Mouse (Mus musculus) intestine, embryonic 14.5 days (tissue): ENCODE data around the gene Irs2. TPM values are rescaled to one million over a fixed set of nuclear protein-coding genes. Genes with fewer than 3 reads are reported as not detected.
A peak's percentile ranks its signal among the peaks of the same experiment; 100 is the strongest.

ENCODE experiments used
- ATAC-seq: fragments of 200-750 bp; cut with Nextera tagmentation; replicated peaks from 2 replicates; pipeline ENCODE4 v1.8.0; 2017; ENCODE audit warnings: low read depth, moderate number of reproducible peaks, moderate TSS enrichment, moderate library complexity; ENCODE audit not compliant: low FRiP score, low TSS enrichment
- DNase-seq: peaks from one replicate; pipeline ENCODE4 v3.0.0-alpha.2; 2018; ENCODE audit warnings: low spot score
- H3K27ac ChIP-seq: fragments of 300-500 bp; sonication (generic); 2 replicates; pipeline ENCODE4 v1.5.1; 2014; ENCODE audit warnings: low read depth, mild to moderate bottlenecking, control low read depth
- H3K27me3 ChIP-seq: fragments of 300-500 bp; sonication (generic); replicated peaks from 2 replicates; pipeline ENCODE4 v1.6.1; 2014; ENCODE audit warnings: low read length, control low read depth; ENCODE audit not compliant: control insufficient read depth, insufficient read depth
- H3K36me3 ChIP-seq: fragments of 300-500 bp; sonication (generic); 2 replicates; pipeline ENCODE4 v1.6.1; 2014; ENCODE audit warnings: low read length, control low read depth; ENCODE audit not compliant: control insufficient read depth, insufficient read depth
- H3K4me1 ChIP-seq: fragments of 300-500 bp; sonication (generic); replicated peaks from 2 replicates; pipeline ENCODE4 v1.6.1; 2014; ENCODE audit warnings: low read length, control low read depth, mixed read lengths; ENCODE audit not compliant: control insufficient read depth, insufficient read depth
- H3K4me2 ChIP-seq: fragments of 300-500 bp; sonication (generic); 2 replicates; pipeline ENCODE4 v1.6.1; 2014; ENCODE audit warnings: low read length
- H3K4me3 ChIP-seq: fragments of 300-500 bp; sonication (generic); 2 replicates; pipeline ENCODE4 v1.5.1; 2014; ENCODE audit warnings: low read depth, low read length, control low read depth, mixed read lengths
- H3K9ac ChIP-seq: fragments of 300-500 bp; sonication (generic); 2 replicates; pipeline ENCODE4 v1.6.1; 2014; ENCODE audit warnings: mild to moderate bottlenecking, low read length
- H3K9me3 ChIP-seq: fragments of 300-500 bp; sonication (generic); 2 replicates; pipeline ENCODE4 v1.6.1; 2016; ENCODE audit warnings: low read length, control low read depth; ENCODE audit not compliant: control insufficient read depth
- WGBS: fragments of 180-500 bp; shearing (Covaris S2); extraction: QIAGEN DNeasy Blood & Tissue Kit; methylation state at CpG from one replicate; pipeline ENCODE4 v1.1.7; 2014; 5-methylcytosine and 5-hydroxymethylcytosine counted together
- polyA plus RNA-seq: library from polyadenylated mRNA; unstranded; fragments of >200 nt; fragmentation: Nextera tagmentation; extraction: Ambion mirVana; gene quantifications from 2 replicates; pipeline ENCODE4 v1.2.1, GENCODE M21; 2014

Irs2 gene
- polyA plus RNA-seq, 1 experiment from 2014 or later, result 5.5 TPM

DNA sequence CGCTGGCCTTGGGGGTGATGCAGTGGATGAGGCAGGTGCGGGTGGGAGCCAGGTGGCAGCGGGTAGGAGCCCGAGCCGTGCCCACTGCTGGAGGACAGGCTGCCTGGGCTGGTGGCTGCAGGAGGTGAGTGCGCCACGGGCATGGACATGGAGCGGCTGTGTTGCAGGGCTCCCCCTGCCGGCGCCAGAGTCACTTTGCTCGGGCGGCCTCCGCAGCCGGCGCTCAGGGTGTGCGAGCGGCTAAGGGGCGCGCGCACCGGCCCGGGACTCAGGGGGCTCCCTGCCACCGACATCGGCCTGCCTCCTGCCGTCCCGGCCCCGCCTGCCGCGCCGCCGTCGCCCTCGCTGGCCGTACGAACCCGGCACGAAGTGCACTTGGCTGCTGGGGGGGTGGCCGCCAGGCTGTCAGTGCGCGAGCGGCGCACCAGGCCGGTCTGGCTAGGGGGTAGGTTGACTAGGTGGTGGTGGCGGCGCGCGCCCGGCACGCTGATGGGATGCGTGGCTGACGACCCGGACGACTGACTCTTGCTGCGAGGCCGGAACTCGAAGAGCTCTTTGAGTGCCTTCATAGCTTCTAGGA is 1.2 kb downstream of the Irs2 start:
- peak overlapping the region; percentile 93 for H3K4me2 ChIP-seq
- peak overlapping the region; percentile 94 for H3K9ac ChIP-seq
- H3K27ac ChIP-seq, result peak overlapping the region; percentile 97
- H3K9me3 ChIP-seq, result no peaks in the 10 kb centered on the region
- under 1% methylated on average over 56 of the region's 56 CpGs for WGBS
- H3K27me3 ChIP-seq, result no peaks in the 10 kb centered on the region
- H3K4me1 ChIP-seq, result peaks cover 46% of the 10 kb centered on the region
- peaks cover 9% of the 10 kb centered on the region; the same call in 1 of the 2 replicates for H3K36me3 ChIP-seq
- DNase-seq, result peak; percentile 93
- peak; percentile 54 for ATAC-seq
- peak overlapping the region; percentile 73 for H3K4me3 ChIP-seq

DNA sequence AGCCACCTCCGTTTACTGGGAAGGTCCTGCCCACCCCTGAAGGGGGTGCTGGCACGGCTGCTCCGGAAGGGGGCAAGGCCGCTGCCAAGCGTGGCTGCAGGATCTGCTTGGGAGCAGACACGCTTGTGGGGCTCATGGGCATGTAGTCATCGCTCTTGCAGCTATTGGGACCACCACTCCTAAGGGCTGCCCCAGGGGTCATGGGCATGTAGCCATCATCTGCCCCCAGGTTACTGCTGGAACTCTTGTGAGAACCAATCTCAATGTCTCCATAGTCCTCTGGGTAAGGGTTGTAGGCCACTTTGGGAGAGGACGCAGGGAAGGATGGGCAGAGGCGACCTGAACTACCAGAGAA is 2.0 kb downstream of the Irs2 start:
- DNase-seq (no peak), ATAC-seq (no peak)
- Histone ChIP-seq H3K27ac (no peak overlapping the region), H3K27me3 (no peaks in the 10 kb centered on the region), H3K4me1 (peaks cover 55% of the 10 kb centered on the region), H3K4me3 (peak overlapping the region; percentile 73), H3K4me2 (peak overlapping the region; percentile 93), H3K9ac (peak overlapping the region; percentile 94), H3K9me3 (no peaks in the 10 kb centered on the region), H3K36me3 (peaks cover 9% of the 10 kb centered on the region; the same call in 1 of the 2 replicates)
- 93% methylated on average over 9 of the region's 9 CpGs for WGBS

DNA sequence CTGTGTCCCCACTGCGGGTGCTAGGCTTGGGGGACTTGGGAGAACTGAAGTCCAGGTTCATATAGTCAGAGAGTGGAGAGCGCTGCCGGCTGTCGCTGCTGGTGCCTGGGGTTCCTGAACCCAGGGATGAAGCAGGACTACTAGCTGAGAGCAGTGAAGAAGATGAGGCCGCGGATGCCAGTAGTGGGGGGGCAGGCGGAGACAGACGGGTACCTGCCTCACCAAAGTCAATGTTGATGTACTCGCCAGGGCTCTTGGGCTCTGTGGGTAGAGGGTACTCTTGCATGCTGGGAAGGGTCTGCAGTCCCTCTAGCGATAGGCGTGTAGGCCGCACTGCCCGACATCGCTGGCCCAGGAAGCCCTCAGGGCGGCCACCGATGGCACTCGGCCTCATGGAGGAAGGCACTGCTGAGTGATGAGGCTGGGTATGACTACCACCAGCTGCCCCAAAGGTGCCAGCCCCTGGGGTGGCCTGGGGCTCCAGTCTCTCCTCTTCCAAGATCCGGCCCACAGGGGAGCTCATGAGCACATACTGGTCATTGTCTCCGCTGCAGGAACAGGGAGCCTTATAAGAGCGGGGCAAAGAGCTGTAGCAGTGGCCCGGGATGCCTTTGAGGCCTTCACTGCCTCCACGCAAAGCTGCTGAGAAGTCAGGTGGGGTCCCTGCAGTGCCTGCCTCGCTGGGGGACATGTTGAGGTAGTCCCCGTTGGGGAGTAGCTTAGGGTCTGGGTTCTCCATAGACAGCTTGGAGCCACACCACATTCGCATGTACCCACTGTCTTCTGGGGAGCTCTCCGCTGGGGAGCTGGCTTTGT is 2.6 kb downstream of the Irs2 start:
- no peaks in the 10 kb centered on the region for H3K9me3 ChIP-seq
- WGBS, result 87% methylated on average over 26 of the region's 26 CpGs
- peaks cover 61% of the 10 kb centered on the region for H3K4me1 ChIP-seq
- peaks cover 9% of the 10 kb centered on the region; the same call in 1 of the 2 replicates for H3K36me3 ChIP-seq
- 0 out of 2 replicates have a peak overlapping the region, but pooled peaks have one; percentile 73 for H3K4me3 ChIP-seq
- no peak overlapping the region for H3K9ac ChIP-seq
- ATAC-seq, result no peak
- no peaks in the 10 kb centered on the region for H3K27me3 ChIP-seq
- DNase-seq, result no peak
- H3K4me2 ChIP-seq, result peak overlapping the region; percentile 93
- no peak overlapping the region for H3K27ac ChIP-seq

DNA sequence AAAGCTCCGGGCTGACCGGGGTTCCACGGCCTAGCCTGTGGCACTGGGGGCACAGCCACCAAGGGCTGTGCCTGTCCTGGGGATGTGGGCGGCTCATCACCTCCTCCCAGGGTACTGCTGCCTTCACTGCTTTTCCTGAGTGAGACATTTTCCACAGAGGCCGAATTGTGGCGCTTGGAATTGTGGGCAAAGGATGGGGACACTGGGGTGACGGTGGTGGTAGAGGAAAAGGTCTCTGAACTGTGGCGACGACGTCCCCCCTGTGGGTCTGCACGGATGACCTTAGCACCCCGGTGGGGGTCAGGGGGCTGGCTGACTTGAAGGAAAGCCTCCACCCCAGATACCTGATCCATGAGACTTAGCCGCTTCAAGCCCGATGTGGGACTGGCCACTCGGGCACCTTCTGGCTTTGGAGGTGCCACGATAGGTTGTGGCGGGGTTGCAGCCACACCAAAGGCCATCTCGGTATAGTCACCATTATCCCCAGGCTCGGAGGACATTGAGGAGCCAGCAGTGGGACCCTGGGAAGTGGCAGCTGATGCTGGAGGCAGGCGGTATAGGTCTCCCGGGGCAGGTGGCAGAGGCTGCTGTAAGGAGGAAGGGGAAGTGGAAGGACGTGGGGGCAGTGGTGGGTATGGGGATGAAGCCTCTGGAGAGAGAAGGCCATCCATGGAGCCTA is 3.3 kb downstream of the Irs2 start:
- WGBS, result 82% methylated on average over 22 of the region's 22 CpGs
- Histone ChIP-seq H3K4me1 (peaks cover 68% of the 10 kb centered on the region), H3K27ac (no peak overlapping the region), H3K36me3 (peaks cover 9% of the 10 kb centered on the region; the same call in 1 of the 2 replicates), H3K9ac (peak overlapping the region; percentile 48), H3K27me3 (no peaks in the 10 kb centered on the region), H3K4me3 (peak overlapping the region; percentile 42), H3K9me3 (no peaks in the 10 kb centered on the region), H3K4me2 (peak overlapping the region; percentile 93)
- DNase-seq (no peak), ATAC-seq (no peak)

DNA sequence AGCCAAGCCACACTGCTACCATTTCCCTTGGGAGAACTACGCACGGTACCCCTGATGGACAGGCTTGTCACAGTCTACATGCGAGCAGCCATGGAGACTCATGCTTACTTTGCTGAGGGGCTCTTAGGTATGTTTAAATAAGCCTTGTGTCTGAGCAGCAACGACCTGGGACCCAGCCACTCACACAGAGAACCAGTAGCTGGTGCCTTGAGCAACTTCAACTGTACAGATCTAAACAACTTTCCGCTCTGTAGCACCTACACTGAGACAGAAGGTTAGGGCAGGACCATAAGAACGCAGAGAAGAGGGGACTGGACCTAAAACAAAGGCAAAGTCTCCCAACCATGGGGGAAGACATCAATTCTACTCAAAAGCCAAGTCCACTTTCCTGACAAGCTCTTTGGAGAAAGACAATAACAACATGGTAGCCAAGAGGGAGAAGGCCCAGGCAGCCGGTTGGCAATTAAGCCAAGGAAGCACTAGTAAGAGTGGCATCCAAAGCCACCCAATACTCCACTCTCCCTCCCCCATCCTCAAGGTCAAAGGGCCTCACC is 4.3 kb downstream of the Irs2 start:
- Histone ChIP-seq H3K36me3 (peaks cover 9% of the 10 kb centered on the region; the same call in 1 of the 2 replicates), H3K27ac (no peak overlapping the region; the same call in 1 of the 2 replicates), H3K4me1 (peaks cover 75% of the 10 kb centered on the region), H3K9me3 (no peaks in the 10 kb centered on the region), H3K9ac (peak overlapping the region; percentile 48), H3K27me3 (no peaks in the 10 kb centered on the region), H3K4me2 (peak overlapping the region; percentile 93), H3K4me3 (peak overlapping the region; percentile 42)
- DNase-seq, result no peak
- WGBS, result 32% methylated on average over 7 of the region's 7 CpGs
- ATAC-seq, result no peak

DNA sequence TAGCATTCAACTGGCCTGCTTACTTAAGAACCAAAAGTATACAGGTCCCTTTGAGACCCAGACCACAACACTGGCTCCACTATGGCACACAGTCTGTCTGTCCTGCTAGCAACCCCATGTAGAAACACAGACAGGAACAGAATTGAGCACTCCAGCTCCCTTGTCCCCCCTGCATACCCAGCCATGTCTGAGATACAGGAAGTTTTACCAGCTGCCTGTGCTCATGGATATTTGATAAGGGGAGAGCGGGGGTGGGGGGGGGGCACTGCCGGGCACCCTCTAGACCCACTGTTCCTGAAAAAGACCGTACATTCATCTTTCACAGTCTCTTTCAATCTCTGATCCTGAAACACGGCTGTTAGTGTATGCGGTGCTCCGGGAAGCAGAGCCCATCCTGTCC is 5.0 kb downstream of the Irs2 start:
- ATAC-seq, result no peak

DNA sequence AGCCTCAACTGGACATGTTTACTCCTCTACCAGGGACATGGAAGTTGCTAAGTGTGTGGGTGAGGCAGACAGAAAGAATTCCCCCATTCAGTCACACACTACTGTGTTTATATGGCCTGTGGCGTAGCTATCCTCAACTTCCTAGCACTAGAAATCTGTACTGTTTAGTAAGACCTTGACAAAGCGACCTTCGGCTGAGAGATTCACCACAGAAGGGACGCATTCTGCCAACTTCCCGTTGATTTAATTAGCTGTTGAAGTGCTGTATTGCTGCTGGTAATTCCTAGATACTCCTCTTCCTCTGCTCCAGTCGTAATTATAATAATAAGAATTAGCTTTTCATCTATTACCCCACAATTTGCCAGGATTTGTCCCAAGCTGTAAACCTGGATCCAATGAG is 5.4 kb downstream of the Irs2 start:
- Histone ChIP-seq H3K36me3 (peaks cover 15% of the 10 kb centered on the region), H3K9ac (peak overlapping the region; percentile 48), H3K4me3 (peak overlapping the region; percentile 42), H3K9me3 (no peaks in the 10 kb centered on the region), H3K27me3 (no peaks in the 10 kb centered on the region), H3K4me2 (peak overlapping the region; percentile 93), H3K27ac (peak overlapping the region; percentile 41), H3K4me1 (peaks cover 75% of the 10 kb centered on the region)
- ATAC-seq (no peak), DNase-seq (no peak)
- 27% methylated on average over 6 of the region's 6 CpGs for WGBS

More for the DNA sequence above, 5.0 kb downstream of the Irs2 start:
- DNase-seq, result no peak
- 42% methylated on average over 6 of the region's 6 CpGs for WGBS
- H3K27me3 ChIP-seq, result no peaks in the 10 kb centered on the region
- H3K4me3 ChIP-seq, result peak overlapping the region; percentile 42
- peak overlapping the region; percentile 48 for H3K9ac ChIP-seq
- peaks cover 15% of the 10 kb centered on the region for H3K36me3 ChIP-seq
- H3K4me2 ChIP-seq, result peak overlapping the region; percentile 93
- H3K9me3 ChIP-seq, result no peaks in the 10 kb centered on the region
- H3K27ac ChIP-seq, result peak overlapping the region; percentile 41
- peaks cover 75% of the 10 kb centered on the region for H3K4me1 ChIP-seq

DNA sequence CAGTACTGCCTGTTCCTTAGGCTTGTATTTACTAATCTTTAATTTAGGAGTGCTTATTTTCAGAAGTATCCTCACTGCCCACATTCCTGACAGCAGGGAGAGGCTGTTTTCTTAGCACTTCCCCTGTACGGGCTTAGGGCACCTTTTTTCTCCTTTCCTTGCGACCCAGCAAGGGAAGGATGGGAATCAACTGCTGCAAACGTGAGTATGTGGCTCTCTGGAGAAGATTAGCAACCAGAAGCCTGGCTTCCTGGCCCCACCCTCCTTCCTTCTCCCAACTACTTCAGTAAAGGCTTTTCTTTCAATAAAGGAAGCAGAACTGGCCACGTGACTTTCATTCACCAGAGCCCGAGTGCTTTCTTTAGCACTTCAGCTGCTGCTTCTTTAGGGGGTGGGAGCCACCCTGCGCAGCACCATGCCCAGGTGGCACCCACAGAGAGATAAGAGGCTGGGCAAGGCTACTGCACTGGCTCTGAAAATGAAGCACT is 7.2 kb downstream of the Irs2 start:
- 7% methylated on average over 6 of the region's 6 CpGs for WGBS
- no peaks in the 10 kb centered on the region for H3K27me3 ChIP-seq
- H3K4me1 ChIP-seq, result peaks cover 69% of the 10 kb centered on the region
- H3K4me2 ChIP-seq, result peak overlapping the region; percentile 93
- H3K9me3 ChIP-seq, result no peaks in the 10 kb centered on the region
- DNase-seq, result no peak
- no peak for ATAC-seq
- H3K4me3 ChIP-seq, result no peak overlapping the region
- peaks cover 18% of the 10 kb centered on the region for H3K36me3 ChIP-seq
- H3K27ac ChIP-seq, result no peak overlapping the region; the same call in 1 of the 2 replicates
- no peak overlapping the region for H3K9ac ChIP-seq
